Mouse (Mus musculus) erythroblast, embryonic 14.5 days (primary cell): Measurements from ENCODE around the gene Gtf2h1.

Experiments used
- GATA1 ChIP-seq: IDR thresholded peaks from 2 replicates; pipeline ENCODE4 v1.6.1; 2012; ENCODE audit warnings: low read length, inconsistent platforms, mixed read lengths
- TAL1 ChIP-seq: IDR thresholded peaks from 3 replicates; pipeline ENCODE4 v1.6.1; 2012; ENCODE audit warnings: low read length, inconsistent platforms, mixed read lengths

- TF ChIP-seq TAL1, result no peak
- no peak for TF ChIP-seq GATA1
Measured at GRCm38 (mm10) chr7:46857436-46857835, 61.5 kb downstream of the Gtf2h1 start.
